Mouse (Mus musculus): ENCODE measurements around the gene Mrps10. TPM values are rescaled to one million over a fixed set of nuclear protein-coding genes. Genes with fewer than 3 reads are reported as not detected.

Mrps10 gene
- total and polyA plus RNA-seq, 3 experiments: 57.7 to 124 (median 90.3) TPM

- no peak for TF ChIP-seq JUND (conservative IDR thresholded peaks at IDR 0.05; ENCODE audit: low read depth, low read length)
- TF ChIP-seq PAX5 (IDR thresholded peaks at IDR 0.05; ENCODE audit: low read length): no peak
- TF ChIP-seq NELFE (IDR thresholded peaks at IDR 0.05; ENCODE audit: low read depth, low read length): no peak
- TF ChIP-seq E2F4 (IDR thresholded peaks at IDR 0.05; ENCODE audit: insufficient replicate concordance, low read depth, low read length): no peak
- no peak for TF ChIP-seq ZKSCAN1 (IDR thresholded peaks at IDR 0.05; ENCODE audit: borderline replicate concordance, low read depth, low read length)
- no peak for TF ChIP-seq SIN3A (IDR thresholded peaks at IDR 0.05; ENCODE audit: low read length)
- peak; percentile 98 for TF ChIP-seq MAFK (IDR thresholded peaks at IDR 0.05; ENCODE audit: insufficient replicate concordance, low read length)
- Histone ChIP-seq H3K4me1 (ENCODE audit: control insufficient read depth in 1 of 2, insufficient read depth in 2 of 2) (peaks cover 2 to 8% of the 10 kb centered on the region in 2 experiments; a peak in 2 of 4 replicates), H3K9me3 (replicated peaks; ENCODE audit: low read length) (no peaks in the 10 kb centered on the region), H3K4me3 (replicated peaks in 1 of 3; ENCODE audit: low read depth in 2 of 3, low read length in 2 of 3, poor library complexity in 1 of 3) (no peak overlapping the region), H3K27me3 (replicated peaks) (no peaks in the 10 kb centered on the region), H3K27ac (ENCODE audit: insufficient read depth, low read depth) (no peak overlapping the region), H3K4me2 (ENCODE audit: insufficient read depth, low read depth, poor library complexity, severe bottlenecking) (no peak overlapping the region), H3K9ac (ENCODE audit: insufficient read depth, low read depth) (no peak overlapping the region), H3K36me3 (replicated peaks in 1 of 2; ENCODE audit: control insufficient read depth in 1 of 2, insufficient read depth in 1 of 2, low read length in 1 of 2) (peaks cover 0 to 40% of the 10 kb centered on the region in 2 experiments), H3K79me2 (replicated peaks; ENCODE audit: control insufficient read depth, extremely low read depth, insufficient read depth, poor library complexity, severe bottlenecking) (no peaks in the 10 kb centered on the region)
- no peak for DNase-seq (ENCODE audit: extremely low read depth)
- in situ Hi-C loops (cut with MboI; ENCODE audit: low pct_ligation_motif_present, low pct_unique_long_range_greater_than_20kb, low sequenced_read_pairs): no loop called here
- dilution Hi-C loops (cut with MboI; ENCODE audit: extremely low pct_ligation_motif_present, extremely low pct_unique_long_range_greater_than_20kb, low sequenced_read_pairs): no loop called here
Measured at GRCm38 (mm10) chr17:47327559-47327958, 41.1 kb upstream of the Mrps10 start.

- dilution Hi-C loops (cut with MboI; ENCODE audit: extremely low pct_ligation_motif_present, extremely low pct_unique_long_range_greater_than_20kb, low sequenced_read_pairs): no loop called here
- Histone ChIP-seq H3K4me2 (ENCODE audit: insufficient read depth, low read depth, poor library complexity, severe bottlenecking) (no peak overlapping the region), H3K4me3 (replicated peaks in 1 of 3; ENCODE audit: low read depth in 2 of 3, low read length in 2 of 3, poor library complexity in 1 of 3) (no peak overlapping the region), H3K36me3 (replicated peaks in 1 of 2; ENCODE audit: control insufficient read depth in 1 of 2, insufficient read depth in 1 of 2, low read length in 1 of 2) (peaks cover 0 to 36% of the 10 kb centered on the region in 2 experiments), H3K79me2 (replicated peaks; ENCODE audit: control insufficient read depth, extremely low read depth, insufficient read depth, poor library complexity, severe bottlenecking) (no peaks in the 10 kb centered on the region), H3K9me3 (replicated peaks; ENCODE audit: low read length) (no peaks in the 10 kb centered on the region), H3K4me1 (ENCODE audit: control insufficient read depth in 1 of 2, insufficient read depth in 2 of 2) (peaks cover 2 to 8% of the 10 kb centered on the region in 2 experiments; a peak in 2 of 4 replicates), H3K27me3 (replicated peaks) (no peaks in the 10 kb centered on the region), H3K9ac (ENCODE audit: insufficient read depth, low read depth) (no peak overlapping the region), H3K27ac (ENCODE audit: insufficient read depth, low read depth) (no peak overlapping the region)
- in situ Hi-C loops (cut with MboI; ENCODE audit: low pct_ligation_motif_present, low pct_unique_long_range_greater_than_20kb, low sequenced_read_pairs): no loop called here
- TF ChIP-seq HCFC1 (IDR thresholded peaks at IDR 0.05; ENCODE audit: low read depth, low read length) (no peak), ELF1 (IDR thresholded peaks at IDR 0.05; ENCODE audit: low read depth, low read length) (no peak), CTCF (conservative IDR thresholded peaks at IDR 0.05 in 1 of 2, IDR thresholded peaks at IDR 0.05 in 1 of 2; ENCODE audit: low read depth in 2 of 2, low read length in 2 of 2) (peak; percentile 42 to 51; a peak in 3 of 4 replicates)
- DNase-seq (ENCODE audit: extremely low read depth): no peak
Measured at GRCm38 (mm10) chr17:47327969-47328368, 40.7 kb upstream of the Mrps10 start.

DNA sequence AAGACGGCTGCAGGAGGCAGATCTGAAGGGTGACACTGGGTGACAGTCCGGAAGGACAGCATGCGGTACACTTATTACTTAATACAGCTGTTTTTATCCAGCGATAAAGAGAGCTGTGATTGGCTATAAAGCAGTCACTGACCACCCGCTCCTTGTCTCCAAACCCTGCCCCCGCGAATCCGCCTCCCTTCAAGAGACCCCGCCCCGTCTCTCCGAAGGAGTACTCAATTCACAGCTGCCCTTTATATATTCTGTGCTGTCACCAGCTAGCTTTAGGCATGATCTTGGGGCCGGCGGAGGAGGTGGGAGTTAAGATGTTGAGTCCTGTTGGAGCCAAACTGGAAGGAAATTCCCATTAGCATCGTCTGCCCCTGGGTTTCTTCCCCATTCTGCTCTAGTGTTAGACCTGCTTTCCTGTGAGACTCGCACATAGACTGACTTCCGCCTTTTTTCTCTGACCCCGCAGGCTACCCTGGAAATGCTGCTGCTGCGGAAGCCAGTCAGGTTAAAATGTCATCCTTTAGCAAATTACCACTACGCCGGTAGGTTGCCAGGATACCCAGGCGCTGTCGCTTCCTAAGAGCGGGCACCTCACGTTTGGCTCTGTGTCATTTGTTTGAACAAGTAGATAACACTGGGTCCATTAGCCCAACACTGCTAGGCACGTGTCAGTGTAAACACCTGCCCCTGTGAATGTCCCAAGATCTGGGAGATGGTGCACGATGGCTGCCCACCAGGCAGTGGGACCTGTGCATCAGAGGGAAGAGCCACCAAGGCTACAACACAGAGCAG is 39.9 kb upstream of the Mrps10 start:
- Histone ChIP-seq H3K27me3 (replicated peaks) (no peaks in the 10 kb centered on the region), H3K4me1 (ENCODE audit: control insufficient read depth in 1 of 2, insufficient read depth in 2 of 2) (peaks cover 2 to 8% of the 10 kb centered on the region in 2 experiments; a peak in 2 of 4 replicates), H3K36me3 (replicated peaks in 1 of 2; ENCODE audit: control insufficient read depth in 1 of 2, insufficient read depth in 1 of 2, low read length in 1 of 2) (peaks cover 0 to 30% of the 10 kb centered on the region in 2 experiments), H3K4me2 (ENCODE audit: insufficient read depth, low read depth, poor library complexity, severe bottlenecking) (no peak overlapping the region), H3K9me3 (replicated peaks; ENCODE audit: low read length) (no peaks in the 10 kb centered on the region), H3K9ac (ENCODE audit: insufficient read depth, low read depth) (no peak overlapping the region), H3K79me2 (replicated peaks; ENCODE audit: control insufficient read depth, extremely low read depth, insufficient read depth, poor library complexity, severe bottlenecking) (no peaks in the 10 kb centered on the region), H3K4me3 (replicated peaks in 1 of 3; ENCODE audit: low read depth in 2 of 3, low read length in 2 of 3, poor library complexity in 1 of 3) (no peak overlapping the region), H3K27ac (ENCODE audit: insufficient read depth, low read depth) (no peak overlapping the region)
- dilution Hi-C loops (cut with MboI; ENCODE audit: extremely low pct_ligation_motif_present, extremely low pct_unique_long_range_greater_than_20kb, low sequenced_read_pairs): no loop called here
- no peak for DNase-seq (ENCODE audit: extremely low read depth)
- no peak for TF ChIP-seq PAX5 (IDR thresholded peaks at IDR 0.05; ENCODE audit: low read length)
- no peak for TF ChIP-seq MXI1 (IDR thresholded peaks at IDR 0.05; ENCODE audit: low read depth, low read length)
- TF ChIP-seq E2F4 (IDR thresholded peaks at IDR 0.05; ENCODE audit: insufficient replicate concordance, low read depth, low read length): no peak
- no peak for TF ChIP-seq EP300 (IDR thresholded peaks at IDR 0.05; ENCODE audit: low read length)
- no peak for TF ChIP-seq ETS1 (conservative IDR thresholded peaks at IDR 0.05; ENCODE audit: low read depth, low read length)
- no peak for TF ChIP-seq BHLHE40 (IDR thresholded peaks at IDR 0.05; ENCODE audit: low read depth, low read length)
- TF ChIP-seq RCOR1 (conservative IDR thresholded peaks at IDR 0.05; ENCODE audit: low read depth, low read length): no peak
- TF ChIP-seq GABPA (IDR thresholded peaks at IDR 0.05; ENCODE audit: insufficient replicate concordance, low read depth, low read length): no peak
- TF ChIP-seq ZMIZ1 (IDR thresholded peaks at IDR 0.05; ENCODE audit: low read depth, low read length): no peak
- TF ChIP-seq HCFC1 (IDR thresholded peaks at IDR 0.05; ENCODE audit: low read depth, low read length): no peak
- in situ Hi-C loops (cut with MboI; ENCODE audit: low pct_ligation_motif_present, low pct_unique_long_range_greater_than_20kb, low sequenced_read_pairs): no loop called here
